Mouse (Mus musculus): ENCODE results near the gene Ribc2. TPM values are rescaled to one million over a fixed set of nuclear protein-coding genes. Genes with fewer than 3 reads are reported as not detected.

Ribc2 gene
- polyA plus RNA-seq (2014; fragmentation: Nextera tagmentation; extraction: Ambion mirVana), result 0.20 and 0.40 TPM in 2 replicates

GRCm38 (mm10) chr15:85131275-85132192 is at the start of gene Ribc2, which contains the start of gene Smc1b:
Gene Ribc2 (plus strand): TSS chr15:85132078.
Gene Smc1b (minus strand): TSS chr15:85131964.
- 32% methylated on average over 55 of the region's 58 CpGs for WGBS
- H3K9me3 ChIP-seq (ENCODE audit: control insufficient read depth, low read length), result 0 out of 2 replicates have a peak, but pooled peaks cover 5% of the 10 kb centered on the region
- peak within 1 kb of the TSS; percentile 56 for H3K4me2 ChIP-seq (ENCODE audit: low read length)
- peaks cover 10% of the 10 kb centered on the region for H3K4me1 ChIP-seq (replicated peaks; ENCODE audit: control insufficient read depth, insufficient read depth, low read length)
- DNase-seq (ENCODE audit: low spot score) (peak; percentile 89), ATAC-seq (replicated peaks; ENCODE audit: low FRiP score, low TSS enrichment, low read depth) (peak; percentile 58)
- H3K36me3 ChIP-seq (ENCODE audit: control insufficient read depth, insufficient read depth, low read length), result no peaks in the 10 kb centered on the region
- no peaks in the 10 kb centered on the region for H3K27me3 ChIP-seq (replicated peaks; ENCODE audit: control insufficient read depth, insufficient read depth, low read length)
- peak within 1 kb of the TSS; percentile 28 for H3K4me3 ChIP-seq (ENCODE audit: low read depth, low read length)
- H3K27ac ChIP-seq (ENCODE audit: low read depth), result no peak within 1 kb of the TSS
- peak within 1 kb of the TSS; percentile 20; the same call in 1 of the 2 replicates for H3K9ac ChIP-seq (ENCODE audit: low read length)

- WGBS, result 66% methylated on average over 1 of the region's 1 CpGs
- H3K27ac ChIP-seq (ENCODE audit: low read depth), result no peak overlapping the region
- H3K9me3 ChIP-seq (ENCODE audit: control insufficient read depth, low read length), result no peaks in the 10 kb centered on the region
- no peaks in the 10 kb centered on the region for H3K27me3 ChIP-seq (replicated peaks; ENCODE audit: control insufficient read depth, insufficient read depth, low read length)
- H3K36me3 ChIP-seq (ENCODE audit: control insufficient read depth, insufficient read depth, low read length), result no peaks in the 10 kb centered on the region
- no peak overlapping the region for H3K9ac ChIP-seq (ENCODE audit: low read length)
- H3K4me2 ChIP-seq (ENCODE audit: low read length), result no peak overlapping the region
- H3K4me1 ChIP-seq (replicated peaks; ENCODE audit: control insufficient read depth, insufficient read depth, low read length), result no peaks in the 10 kb centered on the region
- ATAC-seq (replicated peaks; ENCODE audit: low FRiP score, low TSS enrichment, low read depth) (no peak), DNase-seq (ENCODE audit: low spot score) (no peak)
- no peak overlapping the region for H3K4me3 ChIP-seq (ENCODE audit: low read depth, low read length)
Measured at GRCm38 (mm10) chr15:85085641-85086040, 46.2 kb upstream of the Ribc2 start.

GRCm38 (mm10) chr15:85132193-85132520 is 279 bp downstream of the Ribc2 start:
- 18% methylated on average over 10 of the region's 10 CpGs for WGBS
- H3K4me1 ChIP-seq (replicated peaks; ENCODE audit: control insufficient read depth, insufficient read depth, low read length), result peaks cover 10% of the 10 kb centered on the region

GRCm38 (mm10) chr15:85135143-85135542 is 3.3 kb downstream of the Ribc2 start:
- H3K27ac ChIP-seq (ENCODE audit: low read depth), result no peak overlapping the region
- H3K36me3 ChIP-seq (ENCODE audit: control insufficient read depth, insufficient read depth, low read length), result no peaks in the 10 kb centered on the region
- ATAC-seq (replicated peaks; ENCODE audit: low FRiP score, low TSS enrichment, low read depth) (no peak), DNase-seq (ENCODE audit: low spot score) (no peak)
- peaks cover 10% of the 10 kb centered on the region for H3K4me1 ChIP-seq (replicated peaks; ENCODE audit: control insufficient read depth, insufficient read depth, low read length)
- H3K9ac ChIP-seq (ENCODE audit: low read length), result no peak overlapping the region
- H3K27me3 ChIP-seq (replicated peaks; ENCODE audit: control insufficient read depth, insufficient read depth, low read length), result no peaks in the 10 kb centered on the region
- H3K9me3 ChIP-seq (ENCODE audit: control insufficient read depth, low read length), result 0 out of 2 replicates have a peak, but pooled peaks cover 5% of the 10 kb centered on the region
- H3K4me2 ChIP-seq (ENCODE audit: low read length), result no peak overlapping the region
- no peak overlapping the region for H3K4me3 ChIP-seq (ENCODE audit: low read depth, low read length)
- WGBS, result 48% methylated on average over 9 of the region's 9 CpGs

More at GRCm38 (mm10) chr15:85132193-85132520, 279 bp downstream of the Ribc2 start:
- H3K9ac ChIP-seq (ENCODE audit: low read length), result peak overlapping the region; percentile 16; the same call in 1 of the 2 replicates
- peak overlapping the region; percentile 28 for H3K4me3 ChIP-seq (ENCODE audit: low read depth, low read length)
- no peak overlapping the region for H3K27ac ChIP-seq (ENCODE audit: low read depth)
- H3K4me2 ChIP-seq (ENCODE audit: low read length), result peak overlapping the region; percentile 56
- 0 out of 2 replicates have a peak, but pooled peaks cover 5% of the 10 kb centered on the region for H3K9me3 ChIP-seq (ENCODE audit: control insufficient read depth, low read length)
- no peaks in the 10 kb centered on the region for H3K36me3 ChIP-seq (ENCODE audit: control insufficient read depth, insufficient read depth, low read length)
- no peak for DNase-seq (ENCODE audit: low spot score)
- peak; percentile 32; the same call in 1 of the 2 replicates for ATAC-seq (replicated peaks; ENCODE audit: low FRiP score, low TSS enrichment, low read depth)
- H3K27me3 ChIP-seq (replicated peaks; ENCODE audit: control insufficient read depth, insufficient read depth, low read length), result no peaks in the 10 kb centered on the region

- ATAC-seq (replicated peaks; ENCODE audit: low FRiP score, low TSS enrichment, low read depth) (no peak), DNase-seq (ENCODE audit: low spot score) (peak; percentile 31)
- Histone ChIP-seq H3K9ac (ENCODE audit: low read length) (no peak overlapping the region), H3K9me3 (ENCODE audit: control insufficient read depth, low read length) (no peaks in the 10 kb centered on the region), H3K27me3 (replicated peaks; ENCODE audit: control insufficient read depth, insufficient read depth, low read length) (no peaks in the 10 kb centered on the region), H3K27ac (ENCODE audit: low read depth) (no peak overlapping the region), H3K4me3 (ENCODE audit: low read depth, low read length) (no peak overlapping the region), H3K4me2 (ENCODE audit: low read length) (no peak overlapping the region), H3K36me3 (ENCODE audit: control insufficient read depth, insufficient read depth, low read length) (no peaks in the 10 kb centered on the region), H3K4me1 (replicated peaks; ENCODE audit: control insufficient read depth, insufficient read depth, low read length) (no peaks in the 10 kb centered on the region)
- WGBS, result 85% methylated on average over 10 of the region's 10 CpGs
Measured at GRCm38 (mm10) chr15:85141290-85141689, 9.4 kb downstream of the Ribc2 start.

- no peak overlapping the region for H3K27ac ChIP-seq (ENCODE audit: low read depth)
- H3K27me3 ChIP-seq (replicated peaks; ENCODE audit: control insufficient read depth, insufficient read depth, low read length), result no peaks in the 10 kb centered on the region
- WGBS, result 63% methylated on average over 2 of the region's 2 CpGs
- no peak for ATAC-seq (replicated peaks; ENCODE audit: low FRiP score, low TSS enrichment, low read depth)
- DNase-seq (ENCODE audit: low spot score), result peak; percentile 38
- H3K9me3 ChIP-seq (ENCODE audit: control insufficient read depth, low read length), result no peaks in the 10 kb centered on the region
- no peak overlapping the region for H3K4me3 ChIP-seq (ENCODE audit: low read depth, low read length)
- H3K4me2 ChIP-seq (ENCODE audit: low read length), result no peak overlapping the region
- no peaks in the 10 kb centered on the region for H3K36me3 ChIP-seq (ENCODE audit: control insufficient read depth, insufficient read depth, low read length)
- H3K4me1 ChIP-seq (replicated peaks; ENCODE audit: control insufficient read depth, insufficient read depth, low read length), result no peaks in the 10 kb centered on the region
- no peak overlapping the region for H3K9ac ChIP-seq (ENCODE audit: low read length)
Measured at GRCm38 (mm10) chr15:85142441-85142840, 10.6 kb downstream of the Ribc2 start.

GRCm38 (mm10) chr15:85143161-85143560 is 11.3 kb downstream of the Ribc2 start:
- DNase-seq (ENCODE audit: low spot score), result peak; percentile 45
- H3K9ac ChIP-seq (ENCODE audit: low read length), result no peak overlapping the region

GRCm38 (mm10) chr15:85143747-85144146 is 11.9 kb downstream of the Ribc2 start:
- WGBS, result 90% methylated on average over 1 of the region's 1 CpGs
- Histone ChIP-seq H3K9ac (ENCODE audit: low read length) (no peak overlapping the region), H3K27ac (ENCODE audit: low read depth) (no peak overlapping the region), H3K9me3 (ENCODE audit: control insufficient read depth, low read length) (no peaks in the 10 kb centered on the region), H3K4me2 (ENCODE audit: low read length) (no peak overlapping the region), H3K27me3 (replicated peaks; ENCODE audit: control insufficient read depth, insufficient read depth, low read length) (no peaks in the 10 kb centered on the region), H3K36me3 (ENCODE audit: control insufficient read depth, insufficient read depth, low read length) (no peaks in the 10 kb centered on the region), H3K4me3 (ENCODE audit: low read depth, low read length) (no peak overlapping the region), H3K4me1 (replicated peaks; ENCODE audit: control insufficient read depth, insufficient read depth, low read length) (no peaks in the 10 kb centered on the region)
- no peak for DNase-seq (ENCODE audit: low spot score)
- no peak for ATAC-seq (replicated peaks; ENCODE audit: low FRiP score, low TSS enrichment, low read depth)

More at GRCm38 (mm10) chr15:85143161-85143560, 11.3 kb downstream of the Ribc2 start:
- Histone ChIP-seq H3K36me3 (ENCODE audit: control insufficient read depth, insufficient read depth, low read length) (no peaks in the 10 kb centered on the region), H3K4me2 (ENCODE audit: low read length) (no peak overlapping the region), H3K27me3 (replicated peaks; ENCODE audit: control insufficient read depth, insufficient read depth, low read length) (no peaks in the 10 kb centered on the region), H3K4me3 (ENCODE audit: low read depth, low read length) (no peak overlapping the region), H3K4me1 (replicated peaks; ENCODE audit: control insufficient read depth, insufficient read depth, low read length) (no peaks in the 10 kb centered on the region), H3K9me3 (ENCODE audit: control insufficient read depth, low read length) (no peaks in the 10 kb centered on the region), H3K27ac (ENCODE audit: low read depth) (no peak overlapping the region)
- 85% methylated on average over 11 of the region's 11 CpGs for WGBS
- ATAC-seq (replicated peaks; ENCODE audit: low FRiP score, low TSS enrichment, low read depth), result no peak
